Mouse (Mus musculus) liver, embryonic 15.5 days (tissue): Measurements from ENCODE around the gene Ric8b. TPM values are rescaled to one million over a fixed set of nuclear protein-coding genes. Genes with fewer than 3 reads are reported as not detected.
A peak's percentile ranks its signal among the peaks of the same experiment; 100 is the strongest.

Experiments
- ATAC-seq: fragments of 200-750 bp; cut with Nextera tagmentation; 2 replicates; pipeline ENCODE4 v1.8.0; 2017; ENCODE audit warnings: moderate number of reproducible peaks, mild to moderate bottlenecking, moderate library complexity; ENCODE audit not compliant: insufficient read depth
- H3K27ac ChIP-seq: fragments of 300-500 bp; sonication (generic); replicated peaks from 2 replicates; pipeline ENCODE4 v1.5.1; 2015; ENCODE audit warnings: mild to moderate bottlenecking, inconsistent platforms
- H3K27me3 ChIP-seq: fragments of 300-500 bp; sonication (generic); 2 replicates; pipeline ENCODE4 v1.6.1; 2015; ENCODE audit warnings: mild to moderate bottlenecking, inconsistent platforms
- H3K36me3 ChIP-seq: fragments of 300-500 bp; sonication (generic); replicated peaks from 2 replicates; pipeline ENCODE4 v1.6.1; 2015; ENCODE audit warnings: moderate library complexity, mild to moderate bottlenecking, inconsistent platforms
- H3K4me1 ChIP-seq: fragments of 300-500 bp; sonication (generic); replicated peaks from 2 replicates; pipeline ENCODE4 v1.6.1; 2015; ENCODE audit warnings: inconsistent platforms
- H3K4me2 ChIP-seq: fragments of 300-500 bp; sonication (generic); 2 replicates; pipeline ENCODE4 v1.6.1; 2015; ENCODE audit warnings: moderate library complexity, mild to moderate bottlenecking, inconsistent platforms
- H3K4me3 ChIP-seq: fragments of 300-500 bp; sonication (generic); replicated peaks from 2 replicates; pipeline ENCODE4 v1.5.1; 2015; ENCODE audit warnings: mild to moderate bottlenecking, inconsistent platforms
- H3K9ac ChIP-seq: fragments of 300-500 bp; sonication (generic); 2 replicates; pipeline ENCODE4 v1.6.1; 2015; ENCODE audit warnings: moderate library complexity, mild to moderate bottlenecking, inconsistent platforms
- H3K9me3 ChIP-seq: fragments of 300-500 bp; sonication (generic); replicated peaks from 2 replicates; pipeline ENCODE4 v1.6.1; 2016; ENCODE audit warnings: inconsistent platforms
- WGBS: fragments of 180-500 bp; shearing (Covaris S2); methylation state at CpG from one replicate; pipeline ENCODE4 v1.1.7; 2015; ENCODE audit warnings: mixed read lengths; ENCODE audit not compliant: insufficient replicate concordance; 5-methylcytosine and 5-hydroxymethylcytosine counted together
- polyA plus RNA-seq: library from polyadenylated mRNA; unstranded; fragments of >200 nt; fragmentation: Nextera tagmentation; extraction: Ambion mirVana; gene quantifications from 2 replicates; pipeline ENCODE4 v1.2.1, GENCODE M21; 2015

Ric8b gene
- polyA plus RNA-seq, 1 experiment from 2014 or later = 3.6 TPM

- Histone ChIP-seq H3K27ac (no peak overlapping the region), H3K9me3 (no peaks in the 10 kb centered on the region), H3K4me2 (peak overlapping the region; percentile 60), H3K36me3 (no peaks in the 10 kb centered on the region), H3K9ac (no peak overlapping the region), H3K4me3 (peak overlapping the region; percentile 34), H3K4me1 (peaks cover 11% of the 10 kb centered on the region; the same call in 1 of the 2 replicates), H3K27me3 (peaks cover 6% of the 10 kb centered on the region)
- no peak for ATAC-seq
- WGBS = 30% methylated on average over 17 of the region's 17 CpGs
Measured at GRCm38 (mm10) chr10:85044191-85044711, 126.8 kb downstream of the Ric8b start.

GRCm38 (mm10) chr10:85044732-85045720, 127.6 kb downstream of the Ric8b start:
- no peak overlapping the region for H3K9ac ChIP-seq
- peaks cover 6% of the 10 kb centered on the region for H3K27me3 ChIP-seq
- no peaks in the 10 kb centered on the region for H3K9me3 ChIP-seq
- peaks cover 11% of the 10 kb centered on the region; the same call in 1 of the 2 replicates for H3K4me1 ChIP-seq
- WGBS = 8% methylated on average over 24 of the region's 24 CpGs
- peak overlapping the region; percentile 34 for H3K4me3 ChIP-seq
- no peak for ATAC-seq
- no peaks in the 10 kb centered on the region for H3K36me3 ChIP-seq
- no peak overlapping the region for H3K27ac ChIP-seq
- peak overlapping the region; percentile 60 for H3K4me2 ChIP-seq

- no peak overlapping the region for H3K4me3 ChIP-seq
- no peak overlapping the region for H3K27ac ChIP-seq
- H3K9me3 ChIP-seq = no peaks in the 10 kb centered on the region
- 26% methylated on average over 5 of the region's 5 CpGs for WGBS
- peaks cover 6% of the 10 kb centered on the region for H3K27me3 ChIP-seq
- no peak overlapping the region for H3K9ac ChIP-seq
- H3K36me3 ChIP-seq = no peaks in the 10 kb centered on the region
- H3K4me2 ChIP-seq = no peak overlapping the region
- ATAC-seq = no peak
- peaks cover 11% of the 10 kb centered on the region; the same call in 1 of the 2 replicates for H3K4me1 ChIP-seq
Measured at GRCm38 (mm10) chr10:85046585-85046984, 129.2 kb downstream of the Ric8b start.

GRCm38 (mm10) chr10:85048008-85048407, 130.6 kb downstream of the Ric8b start:
- H3K36me3 ChIP-seq = no peaks in the 10 kb centered on the region
- H3K4me1 ChIP-seq = peaks cover 11% of the 10 kb centered on the region; the same call in 1 of the 2 replicates
- no peak overlapping the region for H3K4me2 ChIP-seq
- H3K9ac ChIP-seq = no peak overlapping the region
- H3K27me3 ChIP-seq = peaks cover 6% of the 10 kb centered on the region
- ATAC-seq = no peak
- 81% methylated on average over 8 of the region's 8 CpGs for WGBS
- H3K27ac ChIP-seq = no peak overlapping the region
- H3K4me3 ChIP-seq = no peak overlapping the region
- H3K9me3 ChIP-seq = no peaks in the 10 kb centered on the region

- H3K27ac ChIP-seq = no peak overlapping the region
- H3K27me3 ChIP-seq = no peaks in the 10 kb centered on the region; the same call in 1 of the 2 replicates
- H3K9me3 ChIP-seq = no peaks in the 10 kb centered on the region
- WGBS = 37% methylated on average over 4 of the region's 4 CpGs
- H3K4me2 ChIP-seq = no peak overlapping the region
- H3K36me3 ChIP-seq = no peaks in the 10 kb centered on the region
- H3K4me1 ChIP-seq = no peaks in the 10 kb centered on the region
- H3K9ac ChIP-seq = no peak overlapping the region
- ATAC-seq = no peak
- no peak overlapping the region for H3K4me3 ChIP-seq
Measured at GRCm38 (mm10) chr10:85050668-85051208, 133.3 kb downstream of the Ric8b start.

GRCm38 (mm10) chr10:85052451-85052850, 135.0 kb downstream of the Ric8b start:
- Histone ChIP-seq H3K27ac (no peak overlapping the region), H3K4me1 (no peaks in the 10 kb centered on the region), H3K36me3 (no peaks in the 10 kb centered on the region), H3K9me3 (no peaks in the 10 kb centered on the region), H3K4me2 (no peak overlapping the region), H3K4me3 (no peak overlapping the region), H3K9ac (no peak overlapping the region), H3K27me3 (no peaks in the 10 kb centered on the region; the same call in 1 of the 2 replicates)
- ATAC-seq = no peak
- 30% methylated on average over 4 of the region's 4 CpGs for WGBS

- 78% methylated on average over 2 of the region's 2 CpGs for WGBS
- Histone ChIP-seq H3K9ac (no peak overlapping the region), H3K9me3 (no peaks in the 10 kb centered on the region), H3K27ac (no peak overlapping the region), H3K27me3 (no peaks in the 10 kb centered on the region; the same call in 1 of the 2 replicates), H3K4me3 (no peak overlapping the region), H3K4me1 (no peaks in the 10 kb centered on the region), H3K4me2 (no peak overlapping the region), H3K36me3 (no peaks in the 10 kb centered on the region)
- ATAC-seq = no peak
Measured at GRCm38 (mm10) chr10:85054876-85055275, 137.5 kb downstream of the Ric8b start.

Other genes starting within 250 kb of the Ric8b start
- not detected in 2 replicates for gene Rfx4, start 161.6 kb upstream of the Ric8b start, polyA plus RNA-seq
- gene Fhl4, start 184.9 kb downstream of the Ric8b start, polyA plus RNA-seq = 0.22 and 0.39 TPM in 2 replicates
- gene Tmem263, start 185.0 kb downstream of the Ric8b start, polyA plus RNA-seq = 16.2 and 16.8 TPM in 2 replicates
- gene Mterf2, start 210.4 kb downstream of the Ric8b start, polyA plus RNA-seq = 4.2 and 4.9 TPM in 2 replicates